Mouse (Mus musculus): Measurements from ENCODE around the gene Dok7.

- TF ChIP-seq CTCF (IDR thresholded peaks at IDR 0.05; ENCODE audit: insufficient read depth, low read depth, low read length) (no peak), POLR2A (IDR thresholded peaks at IDR 0.05; ENCODE audit: insufficient read depth, low read depth, low read length) (no peak)
Measured at GRCm38 (mm10) chr5:35089614-35089963, 33.0 kb downstream of the Dok7 start.
